Mouse (Mus musculus) heart, embryonic 13.5 days (tissue): ENCODE results near the gene Sh2b1. TPM values are rescaled to one million over a fixed set of nuclear protein-coding genes. Genes with fewer than 3 reads are reported as not detected.

Source experiments
- ATAC-seq: fragments of 200-750 bp; cut with Nextera tagmentation; 2 replicates; pipeline ENCODE4 v1.8.0; 2017; ENCODE audit warnings: moderate TSS enrichment; ENCODE audit not compliant: insufficient number of reproducible peaks, low FRiP score, low TSS enrichment; ENCODE audit errors: extremely low read depth
- H3K27ac ChIP-seq: fragments of 300-500 bp; sonication (generic); replicated peaks from 2 replicates; pipeline ENCODE4 v1.5.1; 2015; ENCODE audit warnings: moderate library complexity, mild to moderate bottlenecking, inconsistent platforms
- H3K27me3 ChIP-seq: fragments of 300-500 bp; sonication (generic); replicated peaks from 2 replicates; pipeline ENCODE4 v1.6.1; 2015; ENCODE audit warnings: mild to moderate bottlenecking, inconsistent platforms
- H3K36me3 ChIP-seq: fragments of 300-500 bp; sonication (generic); 2 replicates; pipeline ENCODE4 v1.6.1; 2015; ENCODE audit warnings: mild to moderate bottlenecking, inconsistent platforms
- H3K4me1 ChIP-seq: fragments of 300-500 bp; sonication (generic); 2 replicates; pipeline ENCODE4 v1.6.1; 2015; ENCODE audit warnings: inconsistent platforms
- H3K4me2 ChIP-seq: fragments of 300-500 bp; sonication (generic); 2 replicates; pipeline ENCODE4 v1.6.1; 2015; ENCODE audit warnings: inconsistent platforms, mild to moderate bottlenecking, moderate library complexity
- H3K4me3 ChIP-seq: fragments of 300-500 bp; sonication (generic); 2 replicates; pipeline ENCODE4 v1.5.1; 2015; ENCODE audit warnings: moderate library complexity, mild to moderate bottlenecking, inconsistent platforms
- H3K9ac ChIP-seq: fragments of 300-500 bp; sonication (generic); 2 replicates; pipeline ENCODE4 v1.6.1; 2015; ENCODE audit warnings: inconsistent platforms, mild to moderate bottlenecking, moderate library complexity
- H3K9me3 ChIP-seq: fragments of 300-500 bp; sonication (generic); 2 replicates; pipeline ENCODE4 v1.6.1; 2016; ENCODE audit warnings: inconsistent platforms
- WGBS: fragments of 180-500 bp; shearing (Covaris S2); methylation state at CpG from one replicate; pipeline ENCODE4 v1.1.7; 2015; ENCODE audit warnings: mixed read lengths; 5-methylcytosine and 5-hydroxymethylcytosine counted together
- polyA plus RNA-seq: library from polyadenylated mRNA; unstranded; fragments of >200 nt; fragmentation: Nextera tagmentation; extraction: Ambion mirVana; gene quantifications from 2 replicates; pipeline ENCODE4 v1.2.1, GENCODE M21; 2015

Sh2b1 gene
- polyA plus RNA-seq, 1 experiment from 2014 or later, result 40.7 TPM

DNA sequence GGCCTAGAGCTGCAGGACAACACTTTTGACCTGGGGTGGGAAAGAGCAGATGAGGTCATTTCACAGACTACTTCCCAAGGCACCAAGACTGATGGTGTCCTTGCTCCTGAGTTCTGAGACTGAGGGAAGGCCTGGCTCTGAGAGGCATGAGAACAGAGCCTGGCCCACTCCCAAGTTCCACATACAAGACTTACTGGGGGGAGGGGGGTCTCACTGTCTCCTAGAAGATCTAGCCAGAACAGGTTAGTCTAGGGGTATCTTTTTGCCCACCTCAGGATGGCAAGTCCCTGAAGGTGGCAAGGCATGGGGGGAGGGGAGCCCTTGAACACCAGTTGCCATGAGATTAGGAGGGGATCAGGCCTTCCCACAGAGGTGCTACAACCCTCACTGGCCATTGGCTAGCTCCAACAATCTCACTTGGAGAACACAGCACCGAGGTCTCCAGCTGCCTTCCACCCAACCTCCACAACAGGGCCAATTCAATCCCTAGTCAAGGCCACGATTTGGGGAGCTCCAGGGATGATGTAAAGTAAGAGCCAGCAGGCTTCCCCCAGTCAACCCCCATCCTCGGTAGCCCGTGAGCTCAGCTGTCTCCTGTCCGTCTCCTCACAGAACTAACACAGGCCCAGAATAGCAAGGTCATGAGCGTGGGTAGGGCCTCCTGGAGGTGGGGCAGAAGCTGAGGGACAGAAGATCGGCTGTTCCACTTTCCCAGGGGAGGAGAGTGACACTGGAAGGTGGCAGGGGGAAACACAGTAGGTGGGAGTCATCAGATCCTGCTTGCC is 9.8 kb downstream of the Sh2b1 start:
- no peaks in the 10 kb centered on the region for H3K9me3 ChIP-seq
- H3K27ac ChIP-seq, result peak overlapping the region; percentile 86
- peaks cover 44% of the 10 kb centered on the region for H3K36me3 ChIP-seq
- 11% methylated on average over 7 of the region's 7 CpGs for WGBS
- 0 out of 2 replicates have a peak, but pooled peaks have one; percentile 21 for ATAC-seq
- H3K9ac ChIP-seq, result peak overlapping the region; percentile 61
- H3K4me2 ChIP-seq, result peak overlapping the region; percentile 4
- no peak overlapping the region for H3K4me3 ChIP-seq
- H3K27me3 ChIP-seq, result peaks cover 13% of the 10 kb centered on the region; the same call in 1 of the 2 replicates
- H3K4me1 ChIP-seq, result peaks cover 38% of the 10 kb centered on the region

DNA sequence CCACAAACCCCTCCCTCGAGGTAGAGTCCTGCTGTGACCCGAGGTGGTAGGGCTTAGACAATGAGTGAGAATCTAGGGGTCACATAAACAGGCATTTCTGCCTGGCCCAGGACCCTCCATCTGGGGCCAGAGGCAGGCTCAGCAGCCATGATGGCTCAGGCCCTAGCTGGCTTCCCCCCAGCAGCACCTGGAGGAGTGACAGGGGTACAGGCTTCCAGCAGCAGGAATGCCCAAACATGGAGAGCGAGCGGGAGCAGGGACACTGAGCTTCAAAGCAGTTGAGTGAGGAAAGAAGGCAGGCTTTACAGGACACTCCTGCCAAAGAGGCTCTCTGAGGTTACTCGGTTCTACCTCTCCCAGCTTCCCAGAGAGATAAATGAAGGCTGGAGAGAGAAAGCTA is 10.4 kb downstream of the Sh2b1 start:
- Histone ChIP-seq H3K4me3 (no peak overlapping the region), H3K9ac (peak overlapping the region; percentile 33), H3K36me3 (peaks cover 38% of the 10 kb centered on the region), H3K27me3 (peaks cover 13% of the 10 kb centered on the region; the same call in 1 of the 2 replicates), H3K4me2 (no peak overlapping the region), H3K4me1 (peaks cover 38% of the 10 kb centered on the region), H3K27ac (peak overlapping the region; percentile 86), H3K9me3 (no peaks in the 10 kb centered on the region)
- no peak for ATAC-seq
- WGBS, result 22% methylated on average over 5 of the region's 5 CpGs

DNA sequence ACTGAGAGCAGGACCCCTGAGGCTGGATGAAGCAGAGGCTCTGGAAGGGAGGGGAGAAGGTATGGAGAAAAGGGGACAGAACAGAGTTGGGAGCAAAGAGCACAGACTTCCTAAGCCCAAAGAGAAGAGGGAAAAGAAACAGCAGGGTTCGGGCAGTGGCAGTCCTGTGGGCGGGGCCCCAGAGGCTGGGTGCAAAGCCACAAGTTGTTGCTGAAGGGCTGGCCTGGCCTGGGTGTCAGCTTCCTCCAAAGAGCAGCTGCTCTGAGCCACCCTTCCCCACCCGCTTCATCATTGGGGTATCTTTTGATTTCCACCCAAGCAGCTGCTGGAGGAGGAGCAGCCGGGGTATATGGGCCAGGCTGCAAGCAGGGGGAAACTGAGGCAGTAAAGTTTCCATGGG is 11.1 kb downstream of the Sh2b1 start:
- 50% methylated on average over 4 of the region's 4 CpGs for WGBS
- no peak for ATAC-seq
- no peak overlapping the region for H3K4me2 ChIP-seq

DNA sequence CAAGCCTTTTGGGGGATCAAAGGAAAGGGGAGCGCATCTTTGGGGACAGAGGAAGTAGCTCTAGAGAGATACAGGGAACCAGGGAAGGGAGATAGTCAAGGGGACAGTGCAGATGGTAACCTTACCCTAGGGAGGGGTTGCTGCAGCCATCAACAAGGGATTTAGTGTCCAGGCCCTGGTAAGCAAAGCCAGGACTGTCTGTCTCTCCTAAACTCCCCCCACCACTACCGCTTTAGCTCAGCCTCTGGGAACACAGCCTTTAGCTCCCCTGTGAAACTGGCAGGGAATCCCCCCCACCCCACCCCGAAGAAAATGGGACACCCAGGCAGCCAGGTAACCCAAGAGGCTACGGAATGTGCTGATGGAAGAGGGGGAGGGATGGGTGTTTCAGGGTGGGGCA is 11.7 kb downstream of the Sh2b1 start:
- Histone ChIP-seq H3K4me2 (no peak overlapping the region), H3K27me3 (peaks cover 13% of the 10 kb centered on the region; the same call in 1 of the 2 replicates), H3K4me1 (peaks cover 46% of the 10 kb centered on the region), H3K4me3 (no peak overlapping the region), H3K36me3 (peaks cover 25% of the 10 kb centered on the region), H3K27ac (no peak overlapping the region), H3K9ac (no peak overlapping the region), H3K9me3 (no peaks in the 10 kb centered on the region)
- WGBS, result 51% methylated on average over 4 of the region's 4 CpGs
- ATAC-seq, result no peak

More for the DNA sequence above, 11.1 kb downstream of the Sh2b1 start:
- peaks cover 13% of the 10 kb centered on the region; the same call in 1 of the 2 replicates for H3K27me3 ChIP-seq
- H3K9me3 ChIP-seq, result no peaks in the 10 kb centered on the region
- peak overlapping the region; percentile 33 for H3K9ac ChIP-seq
- H3K36me3 ChIP-seq, result peaks cover 31% of the 10 kb centered on the region
- peaks cover 40% of the 10 kb centered on the region for H3K4me1 ChIP-seq
- H3K27ac ChIP-seq, result peak overlapping the region; percentile 86
- H3K4me3 ChIP-seq, result no peak overlapping the region

DNA sequence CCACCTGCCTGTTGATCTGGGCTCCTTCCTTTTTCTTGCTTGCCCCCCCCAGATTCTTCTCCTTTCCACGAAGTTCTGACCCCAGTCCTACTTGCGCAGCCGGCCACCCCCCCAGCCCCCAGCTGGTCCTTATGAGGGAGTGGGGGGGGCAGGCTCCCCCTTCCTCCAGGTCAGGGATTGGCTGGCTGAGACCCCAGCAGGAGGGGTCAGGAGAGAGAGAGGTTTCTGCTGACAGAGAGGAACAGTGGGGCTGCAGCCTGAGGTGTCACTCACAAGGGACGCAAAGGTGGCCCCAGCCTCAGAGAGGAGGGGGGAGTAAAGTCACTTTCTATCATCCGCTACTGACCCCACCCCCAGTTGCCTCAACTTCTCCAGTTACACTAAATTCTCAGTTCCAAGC is 12.2 kb downstream of the Sh2b1 start, which contains the start of gene Atp2a1:
Gene Atp2a1, minus strand, starts transcription at position 105 of the 400 bp plus-strand sequence.
- Histone ChIP-seq H3K4me2 (no peak within 1 kb of the TSS), H3K36me3 (peaks cover 20% of the 10 kb centered on the region), H3K4me3 (no peak within 1 kb of the TSS), H3K4me1 (peaks cover 51% of the 10 kb centered on the region), H3K27me3 (peaks cover 13% of the 10 kb centered on the region; the same call in 1 of the 2 replicates), H3K27ac (no peak within 1 kb of the TSS), H3K9me3 (no peaks in the 10 kb centered on the region), H3K9ac (peak within 1 kb of the TSS; percentile 45)
- ATAC-seq, result no peak
- 46% methylated on average over 5 of the region's 5 CpGs for WGBS

DNA sequence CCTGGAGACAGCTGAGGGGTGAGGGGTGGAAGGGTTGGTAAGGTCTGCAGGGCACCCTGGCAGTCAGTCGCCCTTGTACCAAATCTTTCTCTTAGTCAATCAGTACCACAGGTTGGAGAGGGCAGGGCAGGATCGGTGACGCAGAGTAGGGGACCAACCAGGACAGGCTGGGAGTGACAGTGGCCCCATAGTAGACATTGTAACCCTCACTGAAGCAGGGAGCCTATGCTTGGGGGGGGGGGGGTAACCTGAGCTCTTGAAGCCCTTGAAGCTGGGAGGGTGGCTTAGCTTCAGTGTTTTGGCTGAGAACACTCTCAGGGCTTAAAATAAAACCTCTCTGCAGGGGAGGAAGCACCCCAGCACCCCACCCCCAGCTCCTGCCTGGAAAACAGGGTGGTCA is 13.6 kb downstream of the Sh2b1 start:
- no peaks in the 10 kb centered on the region for H3K9me3 ChIP-seq
- 70% methylated on average over 3 of the region's 3 CpGs for WGBS
- no peak overlapping the region for H3K27ac ChIP-seq
- ATAC-seq, result no peak
- H3K27me3 ChIP-seq, result peaks cover 13% of the 10 kb centered on the region; the same call in 1 of the 2 replicates
- H3K4me2 ChIP-seq, result no peak overlapping the region
- peaks cover 6% of the 10 kb centered on the region for H3K36me3 ChIP-seq
- H3K9ac ChIP-seq, result peak overlapping the region; percentile 45; the same call in 1 of the 2 replicates
- H3K4me3 ChIP-seq, result no peak overlapping the region
- H3K4me1 ChIP-seq, result peaks cover 48% of the 10 kb centered on the region

DNA sequence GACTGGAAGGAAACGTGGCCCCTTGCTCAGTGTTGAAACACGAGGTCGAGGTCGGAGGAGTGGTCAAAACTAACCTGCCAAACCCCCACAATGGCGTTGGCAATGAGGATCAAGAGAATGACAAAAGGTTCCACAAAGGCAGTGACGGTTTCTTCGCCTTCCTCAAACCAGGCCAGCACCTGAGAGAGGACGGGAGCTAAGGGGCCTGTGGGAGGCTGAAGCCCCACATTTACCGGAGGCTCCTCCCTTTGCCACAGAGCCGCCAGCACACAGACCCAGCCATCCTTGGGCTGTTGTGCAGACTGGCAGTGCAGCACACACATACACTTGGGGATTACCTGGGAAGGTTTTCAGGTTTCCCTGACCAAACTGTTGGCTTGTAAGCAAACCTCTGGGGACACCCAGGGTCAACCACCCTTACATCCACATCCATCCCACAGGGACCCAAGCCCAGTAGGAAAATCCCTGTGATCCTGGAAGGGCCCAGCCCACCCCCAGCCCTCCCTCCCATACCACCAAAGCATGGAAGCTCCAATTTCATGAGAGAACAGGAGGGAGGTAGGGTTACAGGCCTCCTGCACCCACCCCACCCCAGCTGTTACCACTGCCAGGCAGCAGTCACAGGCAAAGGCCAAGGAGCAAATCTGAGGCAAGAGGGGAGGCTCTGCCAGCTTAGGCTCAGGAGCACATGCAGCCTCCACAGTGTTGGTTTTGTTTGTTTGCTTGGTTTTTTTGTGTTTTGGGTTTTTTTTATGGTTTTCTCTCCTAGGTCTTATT is 14.4 kb downstream of the Sh2b1 start:
- no peak overlapping the region for H3K4me2 ChIP-seq
- H3K4me1 ChIP-seq, result peaks cover 39% of the 10 kb centered on the region
- H3K36me3 ChIP-seq, result no peaks in the 10 kb centered on the region
- no peak overlapping the region for H3K9ac ChIP-seq
- H3K4me3 ChIP-seq, result no peak overlapping the region
- H3K27ac ChIP-seq, result no peak overlapping the region
- H3K27me3 ChIP-seq, result peaks cover 13% of the 10 kb centered on the region; the same call in 1 of the 2 replicates
- no peak for ATAC-seq
- no peaks in the 10 kb centered on the region for H3K9me3 ChIP-seq
- WGBS, result 53% methylated on average over 10 of the region's 10 CpGs

DNA sequence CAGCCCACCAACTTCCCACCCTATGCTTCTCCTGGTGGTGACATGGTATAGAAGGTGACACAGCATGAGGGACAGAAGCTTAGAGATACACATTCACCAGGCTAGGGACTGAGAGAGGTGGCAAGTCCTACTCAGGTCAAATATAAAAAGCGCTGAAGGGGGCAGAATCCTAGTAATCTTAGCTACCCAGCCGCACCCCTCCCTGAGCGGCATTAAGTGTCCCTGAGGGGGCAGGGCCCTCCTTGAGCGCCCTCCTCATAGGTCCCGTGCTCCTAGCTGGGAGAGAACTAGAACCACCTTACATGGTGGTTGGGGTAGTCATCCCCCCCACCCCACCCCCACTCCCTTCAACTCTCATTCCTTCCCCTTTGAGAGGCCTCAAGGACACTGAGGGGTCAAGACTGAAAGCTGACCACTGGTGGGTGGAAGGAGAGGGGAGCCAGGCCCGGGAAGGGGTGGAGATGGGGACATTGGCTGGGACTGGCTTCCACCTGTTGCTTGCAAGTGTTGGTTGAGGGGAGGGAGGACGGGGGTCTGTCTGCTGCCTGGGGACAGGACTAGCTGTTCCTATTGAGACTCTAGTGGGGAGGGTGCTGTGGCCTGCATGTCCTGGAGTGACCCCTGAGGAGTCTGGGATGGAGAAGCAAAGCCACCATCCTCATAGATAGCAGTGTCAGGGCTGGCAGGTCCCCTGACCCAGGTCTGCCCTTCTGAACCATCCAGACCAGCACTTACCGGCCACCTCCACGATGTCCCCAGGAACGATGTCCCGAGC is 16.2 kb downstream of the Sh2b1 start:
- Histone ChIP-seq H3K9ac (no peak overlapping the region), H3K27me3 (peaks cover 13% of the 10 kb centered on the region; the same call in 1 of the 2 replicates), H3K27ac (no peak overlapping the region), H3K4me3 (no peak overlapping the region), H3K4me1 (peaks cover 22% of the 10 kb centered on the region), H3K4me2 (no peak overlapping the region), H3K36me3 (no peaks in the 10 kb centered on the region), H3K9me3 (no peaks in the 10 kb centered on the region)
- no peak for ATAC-seq
- 70% methylated on average over 11 of the region's 11 CpGs for WGBS

DNA sequence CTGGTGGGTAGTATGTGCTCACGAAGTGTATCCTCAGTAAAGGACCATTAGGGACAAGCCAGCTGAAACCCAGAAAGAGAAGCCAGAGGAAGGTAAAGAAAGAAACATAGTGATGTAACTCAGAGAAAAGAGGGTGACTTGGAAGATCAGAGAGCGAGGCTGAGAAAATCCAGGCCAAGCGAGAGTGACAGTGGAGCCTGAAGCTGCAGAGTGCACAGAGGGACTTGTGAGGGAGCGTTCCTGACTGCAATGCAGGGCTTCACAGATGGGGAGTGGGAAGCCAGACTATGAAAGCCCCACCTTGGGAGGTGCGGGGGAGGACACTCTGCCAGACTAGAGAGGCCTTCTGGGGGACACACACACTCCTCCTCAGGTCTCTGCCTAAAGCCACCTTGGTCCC is 17.0 kb downstream of the Sh2b1 start:
- Histone ChIP-seq H3K36me3 (no peaks in the 10 kb centered on the region), H3K4me2 (no peak overlapping the region), H3K9ac (peak overlapping the region; percentile 16; the same call in 1 of the 2 replicates), H3K9me3 (no peaks in the 10 kb centered on the region), H3K27ac (no peak overlapping the region), H3K4me1 (peaks cover 14% of the 10 kb centered on the region), H3K27me3 (peaks cover 13% of the 10 kb centered on the region; the same call in 1 of the 2 replicates), H3K4me3 (no peak overlapping the region)
- no peak for ATAC-seq
- WGBS, result 73% methylated on average over 5 of the region's 5 CpGs

DNA sequence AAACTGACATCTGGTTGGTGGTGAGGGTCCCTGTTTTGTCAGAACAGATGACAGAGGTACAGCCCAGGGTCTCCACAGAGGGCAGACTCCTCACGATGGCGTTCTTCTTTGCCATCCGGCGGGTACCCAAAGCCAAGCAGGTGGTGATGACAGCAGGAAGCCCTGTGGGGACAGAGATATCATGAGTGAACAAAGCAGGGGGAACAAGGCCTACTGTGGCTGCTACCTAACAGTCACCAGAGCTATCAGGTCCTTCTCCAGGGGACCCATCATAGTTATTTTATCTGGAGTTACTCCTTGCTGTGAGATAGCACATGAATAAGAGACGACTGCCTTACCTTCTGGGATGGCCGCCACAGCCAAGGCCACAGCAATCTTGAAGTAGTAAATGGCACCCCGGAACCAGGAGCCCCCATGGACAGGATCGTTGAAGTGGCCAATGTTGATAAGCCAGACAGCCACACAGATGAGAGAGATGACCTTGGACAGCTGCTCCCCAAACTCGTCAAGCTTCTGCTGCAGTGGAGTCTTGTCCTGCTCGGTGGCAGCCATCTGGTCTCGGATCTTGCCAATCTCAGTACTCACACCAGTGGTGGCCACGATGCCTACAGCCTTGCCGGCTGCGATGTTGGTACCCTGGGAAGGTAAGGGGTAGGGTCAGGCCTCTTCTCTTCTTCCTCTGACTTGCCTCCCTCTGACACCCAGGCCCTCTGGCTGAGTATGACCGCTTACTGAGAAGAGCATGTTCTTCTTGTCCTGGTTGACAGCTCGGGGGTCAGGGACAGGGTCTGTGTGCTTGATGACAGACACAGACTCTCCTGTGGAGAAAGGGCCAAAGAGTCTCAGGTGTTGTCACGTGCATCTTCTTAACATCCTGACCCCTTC is 18.6 kb downstream of the Sh2b1 start:
- no peak overlapping the region for H3K9ac ChIP-seq
- H3K27ac ChIP-seq, result no peak overlapping the region
- no peak for ATAC-seq
- no peak overlapping the region for H3K4me3 ChIP-seq
- no peak overlapping the region for H3K4me2 ChIP-seq
- H3K27me3 ChIP-seq, result no peaks in the 10 kb centered on the region
- no peaks in the 10 kb centered on the region for H3K9me3 ChIP-seq
- WGBS, result 68% methylated on average over 17 of the region's 17 CpGs
- no peaks in the 10 kb centered on the region for H3K36me3 ChIP-seq
- peaks cover 14% of the 10 kb centered on the region for H3K4me1 ChIP-seq
